Mouse (Mus musculus): Measurements from ENCODE around the gene Gm9508.

- TF ChIP-seq CTCF (IDR thresholded peaks at IDR 0.05; ENCODE audit: low read depth) (no peak), EP300 (optimal IDR thresholded peaks at IDR 0.05) (no peak)
Observed at GRCm38 (mm10) chr10:77671519-77671918, 25.5 kb downstream of the Gm9508 start.
